Mouse (Mus musculus) erythroblast, embryonic 14.5 days (primary cell): ENCODE data around the gene Gng3. TPM values are rescaled to one million over a fixed set of nuclear protein-coding genes. Genes with fewer than 3 reads are reported as not detected.
"Not testable (repeated sequence)": the region's sequence is repeated elsewhere in the genome, so short reads cannot be mapped to it uniquely, and the experiment has no call there.

Source experiments
- H3K27me3 ChIP-seq: 2 replicates; pipeline ENCODE4 v1.6.1; 2012; ENCODE audit warnings: inconsistent platforms; ENCODE audit not compliant: control insufficient read depth
- H3K36me3 ChIP-seq: 2 replicates; pipeline ENCODE4 v1.6.1; 2012; ENCODE audit warnings: mild to moderate bottlenecking, inconsistent platforms; ENCODE audit not compliant: control insufficient read depth
- H3K4me1 ChIP-seq: 2 replicates; pipeline ENCODE4 v1.6.1; 2012; ENCODE audit warnings: inconsistent platforms; ENCODE audit not compliant: control insufficient read depth
- H3K4me3 ChIP-seq: replicated peaks from 2 replicates; pipeline ENCODE3; 2012; ENCODE audit warnings: moderate library complexity, mild to moderate bottlenecking, inconsistent platforms
- H3K9me3 ChIP-seq: 2 replicates; pipeline ENCODE4 v1.6.1; 2012; ENCODE audit warnings: low read length, inconsistent platforms, mixed read lengths; ENCODE audit not compliant: control insufficient read depth
- GATA1 ChIP-seq: IDR thresholded peaks from 2 replicates; pipeline ENCODE4 v1.6.1; 2012; ENCODE audit warnings: low read length, inconsistent platforms, mixed read lengths
- TAL1 ChIP-seq: IDR thresholded peaks from 3 replicates; pipeline ENCODE4 v1.6.1; 2012; ENCODE audit warnings: low read length, inconsistent platforms, mixed read lengths
- polyA plus RNA-seq: library from polyadenylated mRNA; stranded (reverse); fragments of >175 nt; gene quantifications from 2 replicates; pipeline ENCODE4 v1.2.3, GENCODE M21; 2012

Gene Gng3
- polyA plus RNA-seq, 1 experiment: not detected

GRCm38 (mm10) chr19:8871267-8872186 lies 32.5 kb upstream of the Gng3 start, which contains the start of gene Ubxn1:
Gene Ubxn1 (plus strand): TSS chr19:8871496.
- no peaks in the 10 kb centered on the region for H3K27me3 ChIP-seq
- no peaks in the 10 kb centered on the region for H3K9me3 ChIP-seq
- peaks cover 42% of the 10 kb centered on the region for H3K36me3 ChIP-seq
- H3K4me1 ChIP-seq: peaks cover 45% of the 10 kb centered on the region
- TF ChIP-seq TAL1: no peak
- TF ChIP-seq GATA1: no peak
- H3K4me3 ChIP-seq: peak within 1 kb of the TSS; percentile 90

- H3K36me3 ChIP-seq: peaks cover 36% of the 10 kb centered on the region
- no peaks in the 10 kb centered on the region for H3K9me3 ChIP-seq
- H3K4me3 ChIP-seq: peak overlapping the region; percentile 90
- peaks cover 45% of the 10 kb centered on the region for H3K4me1 ChIP-seq
- H3K27me3 ChIP-seq: no peaks in the 10 kb centered on the region
- TF ChIP-seq GATA1: no peak
- no peak for TF ChIP-seq TAL1
Observed at GRCm38 (mm10) chr19:8870838-8871237, 31.8 kb upstream of the Gng3 start.

- Histone ChIP-seq H3K4me1 (peaks cover 45% of the 10 kb centered on the region), H3K36me3 (peaks cover 31% of the 10 kb centered on the region), H3K4me3 (peak overlapping the region; percentile 90)
- H3K27me3 ChIP-seq, H3K9me3 ChIP-seq: not testable (repeated sequence)
Observed at GRCm38 (mm10) chr19:8870381-8870780, 31.4 kb upstream of the Gng3 start.

DNA sequence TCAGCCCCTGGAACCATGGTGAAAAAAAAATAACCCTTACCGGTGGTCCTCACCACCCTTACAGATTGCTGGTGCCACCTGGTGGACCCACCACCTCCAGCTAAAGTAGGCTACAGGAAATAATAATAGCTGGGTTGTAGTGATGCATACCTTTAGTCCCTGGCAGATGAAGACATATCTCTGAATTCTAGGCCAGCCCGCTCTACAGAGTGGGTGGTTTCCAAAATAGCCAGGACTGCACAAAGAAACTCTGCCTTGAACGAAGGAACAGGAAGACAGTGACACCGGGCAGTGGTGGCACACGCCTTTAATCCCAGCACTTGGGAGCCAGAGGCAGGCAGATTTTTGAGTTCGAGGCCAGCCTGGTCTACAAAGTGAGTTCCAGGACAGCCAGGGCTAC lies 25.3 kb upstream of the Gng3 start:
- H3K4me1 ChIP-seq: no peaks in the 10 kb centered on the region; the same call in 1 of the 2 replicates
- no peaks in the 10 kb centered on the region for H3K9me3 ChIP-seq
- no peaks in the 10 kb centered on the region for H3K27me3 ChIP-seq
- no peaks in the 10 kb centered on the region for H3K36me3 ChIP-seq
- TF ChIP-seq GATA1 (no peak), TAL1 (no peak)
- no peak overlapping the region for H3K4me3 ChIP-seq

DNA sequence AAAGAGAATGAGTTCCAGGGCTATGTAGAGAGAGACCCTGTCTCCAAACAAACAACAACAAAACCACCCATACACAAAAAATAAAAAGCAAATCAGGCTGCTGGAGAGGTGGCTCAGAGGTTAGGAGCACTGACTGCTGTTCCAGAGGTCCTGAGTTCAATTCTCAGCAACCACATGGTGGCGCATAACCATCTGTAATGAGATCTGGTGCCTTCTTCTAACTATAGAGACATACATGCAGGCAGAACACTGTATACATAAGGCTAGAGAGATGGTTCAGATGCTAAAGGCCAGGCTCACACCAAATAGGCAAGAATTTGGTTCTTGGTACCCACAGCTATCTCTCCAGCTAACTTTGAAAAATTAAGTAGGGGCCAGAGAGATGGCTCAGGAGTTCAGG lies 20.0 kb upstream of the Gng3 start:
- H3K4me3 ChIP-seq: no peak overlapping the region
- no peaks in the 10 kb centered on the region for H3K9me3 ChIP-seq
- 0 out of 2 replicates have a peak, but pooled peaks cover 2% of the 10 kb centered on the region for H3K27me3 ChIP-seq
- H3K36me3 ChIP-seq: no peaks in the 10 kb centered on the region
- H3K4me1 ChIP-seq: no peaks in the 10 kb centered on the region
- no peak for TF ChIP-seq GATA1
- TF ChIP-seq TAL1: no peak

DNA sequence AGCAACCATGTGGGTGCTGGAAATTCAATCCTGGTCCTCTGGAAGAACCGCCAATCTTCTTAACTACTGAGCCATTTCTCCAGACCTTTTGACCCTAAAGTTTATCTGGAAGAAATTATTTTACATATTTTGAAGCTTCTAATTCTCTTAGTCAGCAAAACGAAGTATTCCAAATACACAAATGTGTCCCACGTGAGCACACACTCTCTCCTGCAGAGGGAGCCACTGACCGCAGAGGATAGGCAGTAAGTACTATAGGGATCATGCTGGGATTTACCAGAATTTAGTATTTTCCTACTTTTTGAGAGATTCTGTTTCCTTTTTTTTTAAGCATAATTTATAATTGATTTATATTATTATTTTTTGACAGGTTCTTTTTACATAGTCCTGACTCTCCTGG lies 18.7 kb upstream of the Gng3 start:
- TF ChIP-seq GATA1: no peak
- no peak for TF ChIP-seq TAL1
- Histone ChIP-seq H3K36me3 (no peaks in the 10 kb centered on the region), H3K4me3 (no peak overlapping the region), H3K4me1 (no peaks in the 10 kb centered on the region), H3K27me3 (0 out of 2 replicates have a peak, but pooled peaks cover 2% of the 10 kb centered on the region), H3K9me3 (no peaks in the 10 kb centered on the region)

- peaks cover 11% of the 10 kb centered on the region for H3K27me3 ChIP-seq
- H3K36me3 ChIP-seq: peaks cover 7% of the 10 kb centered on the region
- peaks cover 8% of the 10 kb centered on the region for H3K4me1 ChIP-seq
- H3K4me3 ChIP-seq: no peak overlapping the region
- no peak for TF ChIP-seq TAL1
- TF ChIP-seq GATA1: no peak
- no peaks in the 10 kb centered on the region for H3K9me3 ChIP-seq
Observed at GRCm38 (mm10) chr19:8853117-8853516, 14.1 kb upstream of the Gng3 start.

DNA sequence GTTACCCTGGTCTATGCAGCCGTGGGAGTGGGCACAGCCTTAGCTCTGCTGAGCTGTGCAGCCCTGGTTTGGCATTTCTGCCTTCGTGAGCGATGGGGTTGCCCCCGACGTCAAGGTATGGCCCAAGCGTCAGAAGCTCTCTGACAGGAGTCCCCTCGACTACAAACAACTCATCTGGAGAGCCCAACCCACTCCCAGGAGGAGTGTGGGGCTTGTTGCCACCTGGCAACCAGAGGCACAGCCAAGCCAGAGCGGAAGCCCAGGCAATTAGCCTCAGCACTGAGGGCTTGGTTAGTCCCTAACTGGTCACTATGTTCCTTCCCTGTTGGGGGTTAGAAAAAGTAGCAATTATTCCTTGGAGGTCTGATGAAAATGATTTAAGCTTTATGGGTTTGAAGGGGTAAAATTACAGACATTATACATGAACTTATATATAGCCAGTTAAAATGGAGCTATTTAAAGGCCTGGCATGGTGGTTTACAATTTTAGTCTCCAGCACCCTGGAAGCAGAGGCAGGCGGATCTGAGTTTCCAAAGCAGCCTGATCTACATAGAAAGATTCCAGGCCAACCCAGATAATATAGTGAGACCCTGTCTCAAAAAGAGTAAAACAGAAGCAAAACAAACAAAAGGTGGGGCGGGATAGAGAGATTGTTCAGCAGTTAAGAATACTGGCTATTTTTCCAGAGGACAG lies 13.4 kb upstream of the Gng3 start:
- peaks cover 11% of the 10 kb centered on the region for H3K27me3 ChIP-seq
- peaks cover 15% of the 10 kb centered on the region for H3K36me3 ChIP-seq
- peaks cover 8% of the 10 kb centered on the region for H3K4me1 ChIP-seq
- TF ChIP-seq TAL1 (no peak), GATA1 (no peak)
- H3K9me3 ChIP-seq: no peaks in the 10 kb centered on the region
- no peak overlapping the region for H3K4me3 ChIP-seq

- no peaks in the 10 kb centered on the region for H3K9me3 ChIP-seq
- TF ChIP-seq TAL1 (no peak), GATA1 (no peak)
- no peak overlapping the region for H3K4me3 ChIP-seq
- peaks cover 8% of the 10 kb centered on the region for H3K4me1 ChIP-seq
- peaks cover 22% of the 10 kb centered on the region for H3K36me3 ChIP-seq
- H3K27me3 ChIP-seq: peaks cover 11% of the 10 kb centered on the region
Observed at GRCm38 (mm10) chr19:8851639-8852038, 12.6 kb upstream of the Gng3 start.
